Mouse (Mus musculus): Measurements from ENCODE around the gene Neu3. TPM values are rescaled to one million over a fixed set of nuclear protein-coding genes. Genes with fewer than 3 reads are reported as not detected.
A peak's percentile ranks its signal among the peaks of the same experiment; 100 is the strongest.

Gene Neu3
- polyA plus RNA-seq, 2 experiments, result 3.0 to 3.2 TPM

- H3K27me3 ChIP-seq (ENCODE audit: control insufficient read depth, insufficient read depth, low read length), result no peaks in the 10 kb centered on the region
- H3K4me3 ChIP-seq (replicated peaks; ENCODE audit: low read length), result no peak overlapping the region
- H3K36me3 ChIP-seq (ENCODE audit: control insufficient read depth, insufficient read depth, low read length), result peaks cover 31% of the 10 kb centered on the region
- peaks cover 13% of the 10 kb centered on the region for H3K4me1 ChIP-seq (ENCODE audit: control insufficient read depth, insufficient read depth, low read length)
- ATAC-seq (ENCODE audit: low FRiP score, low read depth) (no peak), DNase-seq (ENCODE audit: low spot score) (no peak)
- WGBS, result 86% methylated on average over 14 of the region's 14 CpGs
- TF ChIP-seq POLR2A (IDR thresholded peaks at IDR 0.05; ENCODE audit: borderline replicate concordance, extremely low read depth, insufficient read depth, insufficient read length), result no peak
- no peak overlapping the region for H3K27ac ChIP-seq (replicated peaks; ENCODE audit: low read depth, low read length)
- 0 out of 2 replicates have a peak overlapping the region, but pooled peaks have one; percentile 3 for H3K4me2 ChIP-seq (replicated peaks; ENCODE audit: low read depth, low read length, severe bottlenecking)
- H3K9me3 ChIP-seq (ENCODE audit: control insufficient read depth, low read length), result no peaks in the 10 kb centered on the region
- no peak overlapping the region for H3K9ac ChIP-seq (ENCODE audit: low read depth, low read length, severe bottlenecking)
Measured at GRCm38 (mm10) chr7:99856266-99856861, 28.1 kb upstream of the Neu3 start.

- ATAC-seq (ENCODE audit: low FRiP score, low read depth) (no peak), DNase-seq (ENCODE audit: low spot score) (no peak)
- Histone ChIP-seq H3K27ac (replicated peaks; ENCODE audit: low read depth, low read length) (no peak overlapping the region), H3K36me3 (ENCODE audit: control insufficient read depth, insufficient read depth, low read length) (peaks cover 31% of the 10 kb centered on the region), H3K4me1 (ENCODE audit: control insufficient read depth, insufficient read depth, low read length) (peaks cover 13% of the 10 kb centered on the region), H3K27me3 (ENCODE audit: control insufficient read depth, insufficient read depth, low read length) (no peaks in the 10 kb centered on the region), H3K4me3 (replicated peaks; ENCODE audit: low read length) (no peak overlapping the region), H3K9me3 (ENCODE audit: control insufficient read depth, low read length) (no peaks in the 10 kb centered on the region), H3K4me2 (replicated peaks; ENCODE audit: low read depth, low read length, severe bottlenecking) (no peak overlapping the region), H3K9ac (ENCODE audit: low read depth, low read length, severe bottlenecking) (no peak overlapping the region)
- 73% methylated on average over 4 of the region's 4 CpGs for WGBS
- no peak for TF ChIP-seq POLR2A (IDR thresholded peaks at IDR 0.05; ENCODE audit: borderline replicate concordance, extremely low read depth, insufficient read depth, insufficient read length)
Measured at GRCm38 (mm10) chr7:99854311-99854710, 26.1 kb upstream of the Neu3 start.

- TF ChIP-seq POLR2A (IDR thresholded peaks at IDR 0.05; ENCODE audit: borderline replicate concordance, extremely low read depth, insufficient read depth, insufficient read length), result no peak
- Histone ChIP-seq H3K9ac (ENCODE audit: low read depth, low read length, severe bottlenecking) (no peak overlapping the region), H3K27ac (replicated peaks; ENCODE audit: low read depth, low read length) (no peak overlapping the region), H3K9me3 (ENCODE audit: control insufficient read depth, low read length) (no peaks in the 10 kb centered on the region), H3K4me2 (replicated peaks; ENCODE audit: low read depth, low read length, severe bottlenecking) (no peak overlapping the region), H3K4me3 (replicated peaks; ENCODE audit: low read length) (no peak overlapping the region), H3K36me3 (ENCODE audit: control insufficient read depth, insufficient read depth, low read length) (peaks cover 38% of the 10 kb centered on the region), H3K27me3 (ENCODE audit: control insufficient read depth, insufficient read depth, low read length) (no peaks in the 10 kb centered on the region), H3K4me1 (ENCODE audit: control insufficient read depth, insufficient read depth, low read length) (peaks cover 13% of the 10 kb centered on the region)
- DNase-seq (ENCODE audit: low spot score) (no peak), ATAC-seq (ENCODE audit: low FRiP score, low read depth) (no peak)
- 84% methylated on average over 7 of the region's 7 CpGs for WGBS
Measured at GRCm38 (mm10) chr7:99853350-99853749, 25.1 kb upstream of the Neu3 start.

GRCm38 (mm10) chr7:99851618-99852017 is 23.4 kb upstream of the Neu3 start:
- H3K9ac ChIP-seq (ENCODE audit: low read depth, low read length, severe bottlenecking), result no peak overlapping the region
- TF ChIP-seq POLR2A (IDR thresholded peaks at IDR 0.05; ENCODE audit: borderline replicate concordance, extremely low read depth, insufficient read depth, insufficient read length), result no peak
- no peak overlapping the region for H3K4me3 ChIP-seq (replicated peaks; ENCODE audit: low read length)
- H3K27me3 ChIP-seq (ENCODE audit: control insufficient read depth, insufficient read depth, low read length), result no peaks in the 10 kb centered on the region
- H3K9me3 ChIP-seq (ENCODE audit: control insufficient read depth, low read length), result no peaks in the 10 kb centered on the region
- 87% methylated on average over 6 of the region's 6 CpGs for WGBS
- H3K36me3 ChIP-seq (ENCODE audit: control insufficient read depth, insufficient read depth, low read length), result peaks cover 51% of the 10 kb centered on the region
- no peak overlapping the region for H3K4me2 ChIP-seq (replicated peaks; ENCODE audit: low read depth, low read length, severe bottlenecking)
- ATAC-seq (ENCODE audit: low FRiP score, low read depth) (no peak), DNase-seq (ENCODE audit: low spot score) (no peak)
- H3K4me1 ChIP-seq (ENCODE audit: control insufficient read depth, insufficient read depth, low read length), result peaks cover 4% of the 10 kb centered on the region
- H3K27ac ChIP-seq (replicated peaks; ENCODE audit: low read depth, low read length), result no peak overlapping the region

GRCm38 (mm10) chr7:99851121-99851520 is 22.9 kb upstream of the Neu3 start:
- no peak overlapping the region for H3K4me2 ChIP-seq (replicated peaks; ENCODE audit: low read depth, low read length, severe bottlenecking)
- no peak for ATAC-seq (ENCODE audit: low FRiP score, low read depth)
- 78% methylated on average over 1 of the region's 1 CpGs for WGBS
- no peaks in the 10 kb centered on the region for H3K9me3 ChIP-seq (ENCODE audit: control insufficient read depth, low read length)
- DNase-seq (ENCODE audit: low spot score), result no peak
- no peak for TF ChIP-seq POLR2A (IDR thresholded peaks at IDR 0.05; ENCODE audit: borderline replicate concordance, extremely low read depth, insufficient read depth, insufficient read length)
- H3K27ac ChIP-seq (replicated peaks; ENCODE audit: low read depth, low read length), result no peak overlapping the region
- no peaks in the 10 kb centered on the region for H3K4me1 ChIP-seq (ENCODE audit: control insufficient read depth, insufficient read depth, low read length)
- H3K36me3 ChIP-seq (ENCODE audit: control insufficient read depth, insufficient read depth, low read length), result peaks cover 51% of the 10 kb centered on the region
- no peak overlapping the region for H3K9ac ChIP-seq (ENCODE audit: low read depth, low read length, severe bottlenecking)
- no peaks in the 10 kb centered on the region for H3K27me3 ChIP-seq (ENCODE audit: control insufficient read depth, insufficient read depth, low read length)
- H3K4me3 ChIP-seq (replicated peaks; ENCODE audit: low read length), result no peak overlapping the region

Measured in limb, embryonic 14.5 days (tissue).